Mouse (Mus musculus) neutrophil, adult 59 days (primary cell): ENCODE data around the gene Gm21627. TPM values are rescaled to one million over a fixed set of nuclear protein-coding genes. Genes with fewer than 3 reads are reported as not detected.

Source experiments
- total RNA-seq, 2 experiments: library from RNA; stranded (reverse); gene quantifications; 1 replicate in 1 of 2; 2 replicates in 1 of 2; pipeline ENCODE4 v1.2.4; 2023

Gm21627 gene
- not detected for total RNA-seq

DNA sequence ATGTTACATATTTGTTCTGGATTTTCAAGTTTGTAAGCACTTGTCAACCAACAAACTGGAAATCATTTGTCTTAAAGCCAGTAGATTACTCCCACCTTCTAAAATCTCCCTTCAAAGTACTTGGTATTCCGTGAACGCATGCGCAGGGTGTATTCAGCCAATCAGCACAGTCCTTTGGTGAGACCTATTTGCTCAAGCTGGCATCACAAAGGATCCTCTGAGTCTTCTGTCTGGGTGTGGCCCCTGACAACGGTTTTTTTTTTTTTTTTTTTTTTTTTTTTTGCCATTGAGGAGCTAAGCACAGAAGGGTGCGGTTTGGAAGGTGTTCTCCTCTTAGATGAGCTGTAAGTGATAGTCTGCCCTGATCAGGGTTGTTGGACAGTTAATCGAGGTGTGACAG lies at the start of gene Gm21627:
Gm21627 (plus strand) TSS at position 301 of the 400 bp plus-strand sequence.

